Mouse (Mus musculus): Measurements from ENCODE around the gene Csnk1g1. TPM values are rescaled to one million over a fixed set of nuclear protein-coding genes. Genes with fewer than 3 reads are reported as not detected.

Csnk1g1 gene
- polyA plus RNA-seq, 1 experiment from 2014 or later = 12.5 TPM

GRCm38 (mm10) chr9:66004380-66004779, 95.7 kb downstream of the Csnk1g1 start:
- no peaks in the 10 kb centered on the region for H3K27me3 ChIP-seq (replicated peaks)
- 18% methylated on average over 4 of the region's 4 CpGs for WGBS
- H3K4me1 ChIP-seq = peaks cover 3% of the 10 kb centered on the region; the same call in 1 of the 2 replicates
- no peaks in the 10 kb centered on the region for H3K9me3 ChIP-seq
- H3K4me2 ChIP-seq = peak overlapping the region; percentile 40
- H3K36me3 ChIP-seq = peaks cover 48% of the 10 kb centered on the region
- H3K9ac ChIP-seq = peak overlapping the region; percentile 45; the same call in 1 of the 2 replicates
- 0 out of 2 replicates have a peak overlapping the region, but pooled peaks have one; percentile 8 for H3K27ac ChIP-seq (replicated peaks)
- no peak overlapping the region for H3K4me3 ChIP-seq
- no peak for ATAC-seq (ENCODE audit: extremely low read depth, insufficient number of reproducible peaks, low FRiP score, low TSS enrichment)

- H3K36me3 ChIP-seq = peaks cover 60% of the 10 kb centered on the region
- no peaks in the 10 kb centered on the region for H3K9me3 ChIP-seq
- H3K4me1 ChIP-seq = peaks cover 3% of the 10 kb centered on the region; the same call in 1 of the 2 replicates
- H3K27me3 ChIP-seq (replicated peaks) = no peaks in the 10 kb centered on the region
- no peak overlapping the region for H3K27ac ChIP-seq (replicated peaks)
- no peak for ATAC-seq (ENCODE audit: extremely low read depth, insufficient number of reproducible peaks, low FRiP score, low TSS enrichment)
- H3K4me2 ChIP-seq = no peak overlapping the region
- no peak overlapping the region for H3K4me3 ChIP-seq
- WGBS = 64% methylated on average over 7 of the region's 7 CpGs
- H3K9ac ChIP-seq = no peak overlapping the region
Measured at GRCm38 (mm10) chr9:66007603-66008202, 99.0 kb downstream of the Csnk1g1 start.

GRCm38 (mm10) chr9:66020601-66021000, 111.9 kb downstream of the Csnk1g1 start:
- Histone ChIP-seq H3K4me3 (no peak overlapping the region), H3K27me3 (replicated peaks) (no peaks in the 10 kb centered on the region), H3K9ac (no peak overlapping the region), H3K4me1 (no peaks in the 10 kb centered on the region), H3K36me3 (peaks cover 41% of the 10 kb centered on the region), H3K4me2 (no peak overlapping the region), H3K27ac (replicated peaks) (no peak overlapping the region), H3K9me3 (no peaks in the 10 kb centered on the region)
- no peak for ATAC-seq (ENCODE audit: extremely low read depth, insufficient number of reproducible peaks, low FRiP score, low TSS enrichment)

GRCm38 (mm10) chr9:66038082-66038481, 129.4 kb downstream of the Csnk1g1 start:
- Histone ChIP-seq H3K4me3 (no peak overlapping the region), H3K27ac (replicated peaks) (no peak overlapping the region), H3K9ac (no peak overlapping the region), H3K27me3 (replicated peaks) (no peaks in the 10 kb centered on the region), H3K4me1 (no peaks in the 10 kb centered on the region), H3K4me2 (no peak overlapping the region), H3K36me3 (peaks cover 74% of the 10 kb centered on the region), H3K9me3 (no peaks in the 10 kb centered on the region)
- no peak for ATAC-seq (ENCODE audit: extremely low read depth, insufficient number of reproducible peaks, low FRiP score, low TSS enrichment)
- WGBS = 82% methylated on average over 4 of the region's 4 CpGs

GRCm38 (mm10) chr9:66038581-66038980, 129.9 kb downstream of the Csnk1g1 start:
- H3K4me3 ChIP-seq = no peak overlapping the region
- H3K36me3 ChIP-seq = peaks cover 69% of the 10 kb centered on the region
- no peaks in the 10 kb centered on the region for H3K4me1 ChIP-seq
- no peaks in the 10 kb centered on the region for H3K9me3 ChIP-seq
- ATAC-seq (ENCODE audit: extremely low read depth, insufficient number of reproducible peaks, low FRiP score, low TSS enrichment) = no peak
- no peak overlapping the region for H3K27ac ChIP-seq (replicated peaks)
- H3K27me3 ChIP-seq (replicated peaks) = no peaks in the 10 kb centered on the region
- H3K9ac ChIP-seq = no peak overlapping the region
- H3K4me2 ChIP-seq = no peak overlapping the region
- 94% methylated on average over 4 of the region's 4 CpGs for WGBS

GRCm38 (mm10) chr9:66039290-66039689, 130.6 kb downstream of the Csnk1g1 start:
- H3K9ac ChIP-seq = no peak overlapping the region
- no peak overlapping the region for H3K27ac ChIP-seq (replicated peaks)
- no peak for ATAC-seq (ENCODE audit: extremely low read depth, insufficient number of reproducible peaks, low FRiP score, low TSS enrichment)
- H3K27me3 ChIP-seq (replicated peaks) = no peaks in the 10 kb centered on the region
- no peaks in the 10 kb centered on the region for H3K4me1 ChIP-seq
- no peak overlapping the region for H3K4me2 ChIP-seq
- H3K9me3 ChIP-seq = no peaks in the 10 kb centered on the region
- H3K36me3 ChIP-seq = peaks cover 62% of the 10 kb centered on the region
- 79% methylated on average over 4 of the region's 4 CpGs for WGBS
- H3K4me3 ChIP-seq = no peak overlapping the region

- H3K9me3 ChIP-seq = no peaks in the 10 kb centered on the region
- no peak overlapping the region for H3K4me2 ChIP-seq
- no peak for ATAC-seq (ENCODE audit: extremely low read depth, insufficient number of reproducible peaks, low FRiP score, low TSS enrichment)
- H3K4me3 ChIP-seq = no peak overlapping the region
- no peaks in the 10 kb centered on the region for H3K4me1 ChIP-seq
- H3K27me3 ChIP-seq (replicated peaks) = no peaks in the 10 kb centered on the region
- H3K27ac ChIP-seq (replicated peaks) = no peak overlapping the region
- WGBS = 70% methylated on average over 3 of the region's 3 CpGs
- no peak overlapping the region for H3K9ac ChIP-seq
- peaks cover 56% of the 10 kb centered on the region for H3K36me3 ChIP-seq
Measured at GRCm38 (mm10) chr9:66040801-66041200, 132.1 kb downstream of the Csnk1g1 start.

GRCm38 (mm10) chr9:66042331-66042730, 133.6 kb downstream of the Csnk1g1 start:
- Histone ChIP-seq H3K27me3 (replicated peaks) (no peaks in the 10 kb centered on the region), H3K9ac (no peak overlapping the region), H3K4me1 (no peaks in the 10 kb centered on the region), H3K36me3 (peaks cover 44% of the 10 kb centered on the region), H3K4me3 (no peak overlapping the region), H3K9me3 (no peaks in the 10 kb centered on the region), H3K27ac (replicated peaks) (no peak overlapping the region), H3K4me2 (no peak overlapping the region)
- no peak for ATAC-seq (ENCODE audit: extremely low read depth, insufficient number of reproducible peaks, low FRiP score, low TSS enrichment)
- WGBS = 70% methylated on average over 4 of the region's 4 CpGs

GRCm38 (mm10) chr9:66043241-66043640, 134.5 kb downstream of the Csnk1g1 start:
- ATAC-seq (ENCODE audit: extremely low read depth, insufficient number of reproducible peaks, low FRiP score, low TSS enrichment) = no peak
- Histone ChIP-seq H3K27me3 (replicated peaks) (no peaks in the 10 kb centered on the region), H3K9ac (no peak overlapping the region), H3K36me3 (peaks cover 36% of the 10 kb centered on the region), H3K4me3 (no peak overlapping the region), H3K9me3 (no peaks in the 10 kb centered on the region), H3K4me2 (no peak overlapping the region), H3K4me1 (no peaks in the 10 kb centered on the region), H3K27ac (replicated peaks) (no peak overlapping the region)
- 89% methylated on average over 3 of the region's 3 CpGs for WGBS

- H3K27ac ChIP-seq (replicated peaks) = no peak overlapping the region
- peaks cover 6% of the 10 kb centered on the region for H3K9me3 ChIP-seq
- H3K4me3 ChIP-seq = no peak overlapping the region
- no peak overlapping the region for H3K9ac ChIP-seq
- 0 out of 2 replicates have a peak, but pooled peaks cover 3% of the 10 kb centered on the region for H3K36me3 ChIP-seq
- peaks cover 4% of the 10 kb centered on the region; the same call in 1 of the 2 replicates for H3K4me1 ChIP-seq
- H3K4me2 ChIP-seq = no peak overlapping the region
- ATAC-seq (ENCODE audit: extremely low read depth, insufficient number of reproducible peaks, low FRiP score, low TSS enrichment) = no peak
- WGBS = 61% methylated on average over 6 of the region's 6 CpGs
- H3K27me3 ChIP-seq (replicated peaks) = no peaks in the 10 kb centered on the region
Measured at GRCm38 (mm10) chr9:66049931-66050601, 141.3 kb downstream of the Csnk1g1 start.

GRCm38 (mm10) chr9:66051493-66051892, 142.8 kb downstream of the Csnk1g1 start:
- no peak overlapping the region for H3K4me3 ChIP-seq
- no peak overlapping the region for H3K9ac ChIP-seq
- H3K36me3 ChIP-seq = no peaks in the 10 kb centered on the region
- ATAC-seq (ENCODE audit: extremely low read depth, insufficient number of reproducible peaks, low FRiP score, low TSS enrichment) = no peak
- no peak overlapping the region for H3K4me2 ChIP-seq
- H3K4me1 ChIP-seq = peaks cover 4% of the 10 kb centered on the region; the same call in 1 of the 2 replicates
- no peak overlapping the region for H3K27ac ChIP-seq (replicated peaks)
- H3K9me3 ChIP-seq = peaks cover 6% of the 10 kb centered on the region
- WGBS = 64% methylated on average over 4 of the region's 4 CpGs
- no peaks in the 10 kb centered on the region for H3K27me3 ChIP-seq (replicated peaks)

- H3K4me2 ChIP-seq = no peak overlapping the region
- no peaks in the 10 kb centered on the region for H3K27me3 ChIP-seq (replicated peaks)
- H3K4me1 ChIP-seq = peaks cover 4% of the 10 kb centered on the region; the same call in 1 of the 2 replicates
- H3K36me3 ChIP-seq = no peaks in the 10 kb centered on the region
- H3K4me3 ChIP-seq = no peak overlapping the region
- WGBS = 92% methylated on average over 1 of the region's 1 CpGs
- no peak overlapping the region for H3K9ac ChIP-seq
- no peak for ATAC-seq (ENCODE audit: extremely low read depth, insufficient number of reproducible peaks, low FRiP score, low TSS enrichment)
- no peak overlapping the region for H3K27ac ChIP-seq (replicated peaks)
- H3K9me3 ChIP-seq = peaks cover 6% of the 10 kb centered on the region
Measured at GRCm38 (mm10) chr9:66052731-66053130, 144.0 kb downstream of the Csnk1g1 start.

Data from heart, embryonic 13.5 days (tissue).